ENCODE assay signal across 8 mouse cellular contexts in genomic region chr12:99336349-99337170, GRCm38 (mm10).
DNase-seq lines count a peak whose midpoint lies in the region; ATAC-seq lines count a peak whose summit lies in the region.

No protein-coding gene starts in this region.

- no peaks in the 10 kb centered on the region for H3K27me3 ChIP-seq in hindbrain, embryonic 11.5 days (ENCODE audit: control insufficient read depth, insufficient read depth, low read length)

- H3K4me1 ChIP-seq in hindbrain, embryonic 11.5 days (replicated peaks; ENCODE audit: control insufficient read depth, insufficient read depth, low read length) = peaks cover 25% of the 10 kb centered on the region

- ATAC-seq in hindbrain, embryonic 11.5 days (ENCODE audit: low FRiP score) = no peak

- H3K27ac ChIP-seq in hindbrain, embryonic 11.5 days (ENCODE audit: low read depth, low read length) = no peak overlapping the region; the same call in none of the 2 replicates

- peak; percentile 38 for DNase-seq in layer of hippocampus, adult 9-11 months
- no peak for DNase-seq in layer of hippocampus, postnatal 25 days (ENCODE audit: extremely low spot score in 1 of 2, low spot score in 1 of 2)
- peak; percentile 87 for DNase-seq in cerebellum, adult 8-10 months
- DNase-seq in gastrocnemius, adult 18-20 months (ENCODE audit: low spot score) = peak; percentile 91
- DNase-seq in hindbrain, embryonic 11.5 days (ENCODE audit: low spot score) = peak; percentile 40
- DNase-seq in lung, adult 18-20 months = peak; percentile 86 to 91
- DNase-seq in retina, embryonic 14.5 days (ENCODE audit: low spot score) = peak; percentile 69
- DNase-seq in yolk sac, embryonic 10.5 days (ENCODE audit: low spot score) = no peak

- WGBS in hindbrain, embryonic 11.5 days = 31% methylated on average over 12 of the region's 12 CpGs

- H3K36me3 ChIP-seq in hindbrain, embryonic 11.5 days (ENCODE audit: control insufficient read depth, insufficient read depth, low read length) = 0 out of 2 replicates have a peak, but pooled peaks cover 2% of the 10 kb centered on the region

- H3K4me3 ChIP-seq in hindbrain, embryonic 11.5 days (ENCODE audit: low read depth, low read length) = no peak overlapping the region

- no peaks in the 10 kb centered on the region for H3K9me3 ChIP-seq in hindbrain, embryonic 11.5 days (ENCODE audit: control insufficient read depth, low read length)

- 0 out of 2 replicates have a peak overlapping the region, but pooled peaks have one; percentile 1 for H3K4me2 ChIP-seq in hindbrain, embryonic 11.5 days (replicated peaks; ENCODE audit: low read depth, low read length)

- no peak overlapping the region for H3K9ac ChIP-seq in hindbrain, embryonic 11.5 days (ENCODE audit: low read depth, low read length)

Comparison
In these comparisons a context has a peak if more than half of its experiments do, and no peak if none do; other contexts are left out.
1. DNase-seq: peak in layer of hippocampus, adult 9-11 months (single experiment), cerebellum, adult 8-10 months (single experiment), gastrocnemius, adult 18-20 months (single experiment), hindbrain, embryonic 11.5 days (single experiment), lung, adult 18-20 months (2 of 2) and retina, embryonic 14.5 days (single experiment); none in layer of hippocampus, postnatal 25 days (0 of 2) and yolk sac, embryonic 10.5 days (single experiment).